ENCODE assay signal across 8 mouse cellular contexts in the genomic region with DNA sequence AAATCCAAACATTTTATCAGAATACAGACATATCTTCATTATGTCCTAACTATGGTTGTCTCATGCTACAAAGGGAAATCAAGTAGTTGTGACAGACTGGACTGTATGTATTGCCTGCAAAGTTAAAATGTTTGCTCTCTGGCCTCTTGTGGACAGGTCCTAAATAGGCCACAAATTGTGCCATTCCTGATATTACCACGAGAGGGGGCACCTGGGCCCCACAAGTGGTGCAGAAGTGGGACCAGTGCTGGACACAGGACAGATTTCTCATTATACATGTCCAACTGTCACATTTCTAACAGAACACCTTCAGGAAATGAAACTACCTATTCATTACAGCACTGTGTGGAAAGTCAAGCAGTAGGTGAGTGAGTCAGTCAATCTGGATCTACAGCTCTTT. TPM values are rescaled to one million over a fixed set of nuclear protein-coding genes. Genes with fewer than 3 reads are reported as not detected.
DNase-seq lines count a peak whose midpoint lies in the region; ATAC-seq lines count a peak whose summit lies in the region.

No protein-coding gene starts in this region.

- peak; percentile 44 for DNase-seq in forebrain, embryonic 14.5 days (ENCODE audit: low spot score)
- DNase-seq in urinary bladder, adult 18-20 months (ENCODE audit: low spot score in 2 of 2): peak; percentile 20 to 25
- DNase-seq in urinary bladder, postnatal 10 days (ENCODE audit: low spot score): no peak
- DNase-seq in embryo, embryonic 10 days (ENCODE audit: low spot score): peak; percentile 52
- DNase-seq in induced T-regulatory cell, adult 2 months (ENCODE audit: low read depth): peak; percentile 61
- DNase-seq in lung, postnatal 4 days: peak; percentile 50 to 76
- DNase-seq in testis, postnatal 10 days (ENCODE audit: low spot score): peak; percentile 74

- H3K9ac ChIP-seq in forebrain, embryonic 14.5 days (ENCODE audit: low read length): no peak overlapping the region
- no peak overlapping the region for H3K9ac ChIP-seq in forebrain, embryonic 13.5 days

- H3K27me3 ChIP-seq in forebrain, embryonic 14.5 days (replicated peaks; ENCODE audit: control insufficient read depth, insufficient read depth, low read length): no peaks in the 10 kb centered on the region
- no peaks in the 10 kb centered on the region for H3K27me3 ChIP-seq in forebrain, embryonic 13.5 days

- H3K27ac ChIP-seq in forebrain, embryonic 14.5 days (ENCODE audit: low read depth, low read length): no peak overlapping the region
- no peak overlapping the region for H3K27ac ChIP-seq in forebrain, embryonic 13.5 days

- WGBS in forebrain, embryonic 14.5 days: 29% methylated on average over 1 of the region's 1 CpGs
- 44% methylated on average over 1 of the region's 1 CpGs for WGBS in forebrain, embryonic 13.5 days

- H3K9me3 ChIP-seq in forebrain, embryonic 14.5 days (replicated peaks; ENCODE audit: control insufficient read depth, low read length): no peaks in the 10 kb centered on the region
- H3K9me3 ChIP-seq in forebrain, embryonic 13.5 days (replicated peaks): no peaks in the 10 kb centered on the region

- H3K4me2 ChIP-seq in forebrain, embryonic 14.5 days (ENCODE audit: low read length): no peak overlapping the region
- H3K4me2 ChIP-seq in forebrain, embryonic 13.5 days: no peak overlapping the region

- no peak overlapping the region for H3K4me3 ChIP-seq in forebrain, embryonic 14.5 days (ENCODE audit: low read depth, low read length)
- H3K4me3 ChIP-seq in forebrain, embryonic 13.5 days: no peak overlapping the region

- peaks cover 7% of the 10 kb centered on the region for H3K4me1 ChIP-seq in forebrain, embryonic 14.5 days (ENCODE audit: control insufficient read depth, insufficient read depth, low read length)
- H3K4me1 ChIP-seq in forebrain, embryonic 13.5 days: peaks cover 11% of the 10 kb centered on the region

- no peak for ATAC-seq in forebrain, embryonic 14.5 days
- ATAC-seq in forebrain, embryonic 13.5 days: no peak

- H3K36me3 ChIP-seq in forebrain, embryonic 14.5 days (ENCODE audit: control insufficient read depth, insufficient read depth, low read length): peaks cover 56% of the 10 kb centered on the region
- peaks cover 55% of the 10 kb centered on the region for H3K36me3 ChIP-seq in forebrain, embryonic 13.5 days (ENCODE audit: poor library complexity, severe bottlenecking)

RNA-seq across cellular contexts. Expression of a gene that starts 5.1 kb away (rescaled TPM):
- polyA plus RNA-seq in forebrain, embryonic 14.5 days (2014; fragmentation: Nextera tagmentation; extraction: Ambion mirVana): 19.4 and 20.3 TPM in 2 replicates
- polyA plus RNA-seq in forebrain, embryonic 13.5 days (2015; fragmentation: Nextera tagmentation; extraction: Ambion mirVana): 15.0 and 16.5 TPM in 2 replicates

RNA-seq across cellular contexts. Expression of a gene that starts 8.6 kb away (rescaled TPM):
- polyA plus RNA-seq in forebrain, embryonic 14.5 days (2014; fragmentation: Nextera tagmentation; extraction: Ambion mirVana): 1.7 and 1.8 TPM in 2 replicates
- 0.58 and 1.2 TPM in 2 replicates for polyA plus RNA-seq in forebrain, embryonic 13.5 days (2015; fragmentation: Nextera tagmentation; extraction: Ambion mirVana)

RNA-seq across cellular contexts. Expression of a gene that starts 43.3 kb away (rescaled TPM):
- polyA plus RNA-seq in forebrain, embryonic 14.5 days (2014; fragmentation: Nextera tagmentation; extraction: Ambion mirVana): 77.0 and 97.4 TPM in 2 replicates
- polyA plus RNA-seq in forebrain, embryonic 13.5 days (2015; fragmentation: Nextera tagmentation; extraction: Ambion mirVana): 84.7 and 90.2 TPM in 2 replicates
